Mouse (Mus musculus): ENCODE results near the gene Marc1.

The Marc1 gene

GRCm38 (mm10) chr1:184810780-184811575 is at the start of gene Marc1:
TSS of gene Marc1 (minus strand) at chr1:184811313.
- no peak for DNase-seq (ENCODE audit: low read depth, low spot score)

GRCm38 (mm10) chr1:184860276-184860675 is 49.2 kb upstream of the Marc1 start:
- no peak for DNase-seq (ENCODE audit: low read depth, low spot score)

- no peak for DNase-seq (ENCODE audit: low read depth, low spot score)
Measured at GRCm38 (mm10) chr1:184858253-184858652, 47.1 kb upstream of the Marc1 start.

GRCm38 (mm10) chr1:184857216-184857615 is 46.1 kb upstream of the Marc1 start:
- no peak for DNase-seq (ENCODE audit: low read depth, low spot score)

- no peak for DNase-seq (ENCODE audit: low read depth, low spot score)
Measured at GRCm38 (mm10) chr1:184853922-184854321, 42.8 kb upstream of the Marc1 start.

- DNase-seq (ENCODE audit: low read depth, low spot score) = no peak
Measured at GRCm38 (mm10) chr1:184853339-184853738, 42.2 kb upstream of the Marc1 start.

GRCm38 (mm10) chr1:184851741-184852618 is 40.9 kb upstream of the Marc1 start:
- peak; percentile 52 for DNase-seq (ENCODE audit: low read depth, low spot score)

- no peak for DNase-seq (ENCODE audit: low read depth, low spot score)
Measured at GRCm38 (mm10) chr1:184851166-184851565, 40.1 kb upstream of the Marc1 start.

- no peak for DNase-seq (ENCODE audit: low read depth, low spot score)
Measured at GRCm38 (mm10) chr1:184846973-184847372, 35.9 kb upstream of the Marc1 start.

GRCm38 (mm10) chr1:184846092-184846750 is 35.1 kb upstream of the Marc1 start, which contains the start of gene Marc2:
TSS of gene Marc2 (minus strand) at chr1:184846451.
- DNase-seq (ENCODE audit: low read depth, low spot score) = no peak

GRCm38 (mm10) chr1:184845111-184846071 is 34.3 kb upstream of the Marc1 start:
- DNase-seq (ENCODE audit: low read depth, low spot score) = peak; percentile 85

GRCm38 (mm10) chr1:184844326-184845066 is 33.4 kb upstream of the Marc1 start:
- no peak for DNase-seq (ENCODE audit: low read depth, low spot score)

- no peak for DNase-seq (ENCODE audit: low read depth, low spot score)
Measured at GRCm38 (mm10) chr1:184837649-184838048, 26.5 kb upstream of the Marc1 start.

- no peak for DNase-seq (ENCODE audit: low read depth, low spot score)
Measured at GRCm38 (mm10) chr1:184836350-184836749, 25.2 kb upstream of the Marc1 start.

GRCm38 (mm10) chr1:184833499-184833898 is 22.4 kb upstream of the Marc1 start:
- DNase-seq (ENCODE audit: low read depth, low spot score) = no peak

GRCm38 (mm10) chr1:184832211-184832610 is 21.1 kb upstream of the Marc1 start:
- no peak for DNase-seq (ENCODE audit: low read depth, low spot score)

- DNase-seq (ENCODE audit: low read depth, low spot score) = no peak
Measured at GRCm38 (mm10) chr1:184829897-184830296, 18.8 kb upstream of the Marc1 start.

- no peak for DNase-seq (ENCODE audit: low read depth, low spot score)
Measured at GRCm38 (mm10) chr1:184827175-184827701, 16.1 kb upstream of the Marc1 start.

- DNase-seq (ENCODE audit: low read depth, low spot score) = no peak
Measured at GRCm38 (mm10) chr1:184825093-184825492, 14.0 kb upstream of the Marc1 start.

GRCm38 (mm10) chr1:184824439-184824851 is 13.3 kb upstream of the Marc1 start:
- DNase-seq (ENCODE audit: low read depth, low spot score) = no peak
